Mouse (Mus musculus): Measurements from ENCODE around the gene Nt5c3b.

Gene Nt5c3b

DNA sequence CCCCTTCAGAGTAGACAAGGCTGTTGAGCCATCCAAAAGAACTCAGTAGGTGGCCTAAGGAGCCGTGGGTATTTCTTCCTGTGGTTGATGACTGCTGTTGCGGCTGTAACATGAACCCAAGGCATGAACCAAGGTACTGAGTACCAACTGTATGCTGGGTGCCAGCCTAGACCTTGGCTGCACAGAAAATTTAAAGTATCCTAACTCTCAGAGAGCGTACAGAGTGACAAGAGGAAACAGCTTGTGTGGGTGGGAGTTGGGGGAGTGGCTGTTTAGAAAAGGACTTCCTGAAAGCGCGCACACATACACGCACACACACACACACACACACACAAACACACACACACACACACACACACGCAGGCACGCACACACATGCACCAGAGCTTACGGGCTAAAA lies 42.3 kb downstream of the Nt5c3b start:
- no peak for DNase-seq

- no peak for DNase-seq
Measured at GRCm38 (mm10) chr11:100398517-100398916, 43.1 kb downstream of the Nt5c3b start.

DNA sequence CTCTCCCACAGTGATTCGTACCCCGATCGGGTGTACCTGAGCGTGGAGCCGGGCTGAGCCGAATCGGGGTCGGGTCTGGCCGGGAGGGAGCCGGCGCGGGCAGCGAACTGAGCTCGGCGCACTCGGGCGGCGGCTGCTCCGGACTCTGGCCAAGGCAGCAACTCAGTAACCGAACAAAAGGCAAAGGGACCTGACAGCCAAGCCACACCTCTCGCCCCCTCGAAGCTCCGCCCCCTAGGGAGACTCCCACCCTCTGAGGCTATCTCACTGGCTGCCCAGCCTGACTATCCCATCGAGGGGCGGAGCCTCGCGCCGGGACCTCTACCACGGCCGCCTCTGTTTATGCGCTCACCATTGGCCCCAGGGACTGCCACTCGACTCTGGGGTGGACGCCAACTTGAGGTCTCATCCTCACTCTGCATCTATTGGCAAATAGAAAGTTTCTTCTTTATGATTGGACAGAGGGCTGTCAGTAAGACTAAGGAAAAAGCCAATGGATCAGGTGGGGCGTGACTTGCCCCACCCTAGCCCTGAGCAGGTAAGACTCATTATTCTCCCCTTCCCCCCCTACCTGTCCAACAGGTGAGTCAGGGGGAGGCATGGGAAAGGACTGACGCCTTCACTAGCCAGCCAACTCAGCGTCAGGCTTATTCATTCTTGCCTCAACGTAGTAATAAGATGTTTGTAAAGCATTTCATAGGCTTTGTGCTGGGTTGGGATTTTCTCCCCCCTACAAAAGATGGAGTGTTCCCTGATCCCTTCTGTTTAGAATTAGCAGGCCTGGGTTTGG lies 43.8 kb downstream of the Nt5c3b start, which contains the start of gene Jup:
Gene Jup (minus strand): TSS at position 164 of the 790 bp plus-strand sequence.
- DNase-seq = peak; percentile 100

DNA sequence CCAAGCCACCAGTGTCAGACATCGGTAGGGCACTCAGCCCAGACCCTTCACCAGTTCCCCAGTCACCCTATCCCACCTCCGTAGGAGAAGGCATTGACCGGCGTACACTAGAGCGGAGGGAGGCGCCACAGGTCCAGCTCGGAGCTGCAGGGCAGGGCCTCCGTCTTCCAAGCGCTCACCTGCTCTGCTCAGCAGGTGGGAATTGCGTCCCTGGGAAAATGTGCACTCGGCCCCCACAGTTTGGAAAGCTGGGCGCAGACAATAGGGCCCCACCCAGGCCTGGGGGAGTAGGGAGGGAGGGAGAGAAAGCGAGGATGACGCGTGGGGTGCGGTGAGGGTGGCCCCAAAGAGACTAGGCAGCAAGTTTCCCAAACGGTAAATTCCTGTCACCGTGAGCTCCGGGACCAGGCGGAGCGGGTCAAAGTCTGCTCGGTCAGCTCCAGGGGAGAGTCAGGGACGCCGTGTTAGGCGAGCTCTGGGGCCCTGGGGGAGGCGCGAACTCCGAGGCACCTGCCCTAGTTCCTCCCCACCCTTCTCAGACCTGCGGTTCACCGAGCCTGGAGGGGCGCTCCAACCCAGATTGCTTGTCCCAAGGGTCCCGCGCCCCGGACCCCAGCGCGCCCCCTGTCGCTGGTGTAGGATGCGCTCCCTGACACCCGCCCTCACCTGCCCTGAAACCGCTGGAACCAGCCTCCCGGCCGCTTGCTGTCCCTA lies 44.6 kb downstream of the Nt5c3b start:
- peak; percentile 69 to 72 for DNase-seq

DNA sequence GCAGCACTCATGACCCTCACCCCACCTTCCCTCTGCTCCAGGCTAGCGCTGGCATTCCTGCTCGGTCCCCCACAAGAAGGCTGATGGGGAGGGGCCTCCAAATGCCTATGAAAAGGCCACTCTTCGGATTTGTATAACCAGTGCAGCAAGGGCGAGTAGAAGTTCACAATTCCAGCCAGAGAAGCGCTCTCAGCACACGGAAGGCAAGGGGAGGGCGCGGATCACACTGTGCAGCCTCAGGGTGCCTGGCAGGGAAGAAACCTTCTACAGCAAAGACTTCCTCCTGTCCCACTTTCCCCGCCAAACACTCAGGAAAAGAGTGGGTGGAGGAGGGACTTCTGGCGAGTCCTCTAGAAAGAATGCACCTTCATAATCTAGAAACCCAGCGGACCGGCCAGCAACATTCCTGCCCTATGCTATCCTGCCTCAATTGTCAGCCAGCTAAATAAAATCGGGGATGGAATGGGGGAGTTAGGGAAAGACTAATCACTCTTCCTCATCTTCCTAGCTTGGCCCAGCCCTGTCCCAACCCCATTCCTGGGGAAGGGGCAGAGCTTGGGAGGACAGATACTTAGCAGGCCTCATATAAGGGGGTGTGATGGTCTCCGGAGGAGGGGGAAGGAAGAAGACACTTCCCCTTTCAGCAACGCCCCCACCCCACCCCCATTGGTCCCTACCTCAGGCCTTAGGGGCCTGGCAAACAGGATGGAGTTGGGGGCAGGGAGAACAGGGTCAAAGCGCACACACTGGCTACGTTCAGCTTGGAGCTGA lies 45.6 kb downstream of the Nt5c3b start:
- DNase-seq = peak; percentile 56 to 72

GRCm38 (mm10) chr11:100395200-100395599 lies 46.4 kb downstream of the Nt5c3b start:
- DNase-seq = peak; percentile 65 to 73

DNA sequence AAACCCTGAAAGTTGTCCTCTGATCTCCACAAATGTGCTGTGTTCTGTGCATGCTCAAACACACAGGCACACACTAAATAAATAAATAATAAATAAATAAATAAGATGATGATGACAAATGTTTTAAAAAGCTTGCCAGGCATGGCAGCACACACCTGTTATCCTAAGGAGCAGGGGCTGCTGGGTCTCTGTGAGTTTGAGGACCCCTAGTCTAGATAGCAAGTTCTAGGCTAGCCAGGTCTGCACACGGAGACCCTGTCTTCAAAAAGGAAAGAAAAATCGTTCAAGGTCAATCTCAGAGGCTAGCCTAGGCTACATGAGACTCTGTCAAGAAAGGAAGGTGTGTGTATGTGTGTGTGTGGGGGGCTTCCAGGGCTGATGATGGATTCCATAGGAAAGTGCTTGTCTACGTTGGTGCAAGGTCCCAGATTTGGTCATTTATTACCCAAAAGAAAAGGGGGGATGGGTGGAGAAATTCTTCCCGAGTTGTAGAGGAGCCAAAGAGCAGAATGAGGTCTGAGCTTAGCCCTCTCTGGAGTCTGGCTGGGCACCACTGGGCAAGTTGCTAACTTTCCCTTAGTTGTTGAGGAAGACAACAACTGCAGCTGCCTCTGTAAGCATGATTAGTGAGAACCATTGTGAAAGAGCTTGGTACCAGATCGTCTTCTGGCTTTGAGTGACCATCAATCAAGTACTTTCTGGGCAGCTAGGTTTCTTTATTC lies 47.1 kb downstream of the Nt5c3b start:
- DNase-seq = no peak

DNA sequence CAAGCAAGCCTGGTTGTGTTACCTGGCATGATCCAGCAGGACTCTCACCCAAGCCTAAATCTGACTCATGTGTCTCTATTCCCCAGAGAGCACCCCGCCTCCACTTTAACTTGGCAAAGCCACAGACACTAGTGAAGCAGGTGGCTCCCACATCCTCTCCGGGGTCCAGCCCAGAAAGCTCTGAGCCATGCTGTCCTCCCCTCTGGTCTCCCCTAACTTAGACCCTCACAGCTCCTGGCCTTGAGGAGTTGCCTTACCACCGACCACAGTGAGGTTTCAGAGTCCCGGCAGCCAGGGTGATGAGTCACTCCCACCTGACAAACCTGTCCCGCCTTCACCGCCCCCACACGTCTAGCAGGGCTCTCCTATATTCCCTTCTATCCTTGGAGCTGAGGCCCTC lies 47.9 kb downstream of the Nt5c3b start:
- DNase-seq = no peak

GRCm38 (mm10) chr11:100392958-100393357 lies 48.6 kb downstream of the Nt5c3b start:
- DNase-seq = peak in 1 of 2 experiments; percentile 36

- DNase-seq = no peak
Measured at GRCm38 (mm10) chr11:100391884-100392345, 49.7 kb downstream of the Nt5c3b start.

GRCm38 (mm10) chr11:100391081-100391883 lies 50.3 kb downstream of the Nt5c3b start:
- DNase-seq = peak in 1 of 2 experiments; percentile 36

- DNase-seq = peak; percentile 85 to 88
Measured at GRCm38 (mm10) chr11:100389931-100390445, 51.6 kb downstream of the Nt5c3b start.

DNA sequence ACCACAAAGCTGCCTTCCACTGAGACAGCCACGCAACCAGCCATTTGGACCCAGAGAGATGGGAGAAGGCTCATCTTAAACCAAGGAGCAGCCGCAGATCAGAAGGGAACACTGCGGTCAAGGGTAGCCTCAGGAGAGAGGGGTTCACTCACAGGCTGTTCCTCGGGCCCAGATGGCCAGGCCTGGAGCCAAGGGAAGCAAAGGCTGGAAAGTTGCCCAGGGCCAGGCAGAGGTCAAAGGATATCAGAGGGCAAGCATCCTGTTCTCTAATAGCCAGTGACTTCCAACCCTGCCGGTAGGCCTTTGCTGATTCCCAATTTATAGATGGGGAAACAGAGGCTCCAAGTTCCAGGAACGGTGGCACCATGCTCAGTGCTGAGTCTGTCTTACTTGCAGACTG lies 53.0 kb downstream of the Nt5c3b start:
- DNase-seq = peak; percentile 56 to 58

DNA sequence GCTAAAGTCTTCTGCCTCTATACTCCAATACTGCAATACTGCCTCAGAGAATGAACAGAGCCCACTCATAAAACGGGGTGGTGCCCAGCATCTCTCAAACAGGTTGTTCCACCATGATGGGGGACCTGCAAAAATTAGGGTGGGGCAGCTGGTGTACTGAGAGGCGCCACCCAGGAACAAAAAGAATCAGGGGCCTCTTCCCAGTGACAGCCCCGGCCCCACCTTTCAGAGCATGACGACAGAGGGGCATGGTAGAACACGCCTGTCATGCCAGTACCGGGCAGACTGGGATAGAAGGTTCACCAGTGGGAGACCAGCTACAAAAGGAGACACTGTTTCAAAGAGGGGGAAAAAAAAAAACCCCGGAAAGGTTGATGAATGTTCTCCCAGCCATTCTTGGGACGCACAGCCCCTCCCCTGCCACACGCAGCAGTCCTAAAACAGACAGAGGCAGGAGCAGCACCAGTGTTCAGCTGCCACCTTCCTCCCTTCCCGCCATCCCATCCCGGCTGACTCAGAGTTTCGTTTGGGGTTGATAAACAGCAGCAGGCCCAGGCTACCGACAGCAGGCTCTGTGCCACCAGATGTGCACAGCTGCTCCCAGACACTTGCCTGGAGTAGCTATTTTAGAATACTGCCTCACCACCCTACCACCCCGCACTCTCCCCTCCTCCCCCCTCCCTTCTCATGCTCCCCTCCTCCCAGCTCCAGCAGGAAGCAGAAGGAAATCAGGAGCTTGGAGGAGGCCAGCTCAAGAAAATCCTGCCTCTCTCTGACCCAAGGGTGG lies 53.8 kb downstream of the Nt5c3b start:
- DNase-seq = no peak

DNA sequence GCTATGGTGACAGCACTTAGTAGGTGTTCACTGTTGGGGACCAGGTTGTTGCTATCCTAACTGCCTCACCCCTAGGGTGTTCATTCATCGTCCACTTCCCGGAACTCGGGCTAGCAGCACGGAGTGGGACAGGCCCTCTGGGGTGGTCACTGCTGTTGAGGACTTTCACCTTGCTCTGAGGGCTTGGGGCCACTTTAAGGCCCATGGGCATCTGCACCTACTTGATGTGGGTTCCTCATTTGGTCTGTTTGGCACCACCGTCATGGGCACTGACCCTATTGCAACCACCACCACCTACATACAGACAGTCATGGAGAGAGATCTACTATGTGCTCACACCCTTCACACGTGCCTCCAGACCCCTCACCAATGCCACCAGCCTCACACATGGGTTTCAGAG lies 54.5 kb downstream of the Nt5c3b start:
- no peak for DNase-seq

DNA sequence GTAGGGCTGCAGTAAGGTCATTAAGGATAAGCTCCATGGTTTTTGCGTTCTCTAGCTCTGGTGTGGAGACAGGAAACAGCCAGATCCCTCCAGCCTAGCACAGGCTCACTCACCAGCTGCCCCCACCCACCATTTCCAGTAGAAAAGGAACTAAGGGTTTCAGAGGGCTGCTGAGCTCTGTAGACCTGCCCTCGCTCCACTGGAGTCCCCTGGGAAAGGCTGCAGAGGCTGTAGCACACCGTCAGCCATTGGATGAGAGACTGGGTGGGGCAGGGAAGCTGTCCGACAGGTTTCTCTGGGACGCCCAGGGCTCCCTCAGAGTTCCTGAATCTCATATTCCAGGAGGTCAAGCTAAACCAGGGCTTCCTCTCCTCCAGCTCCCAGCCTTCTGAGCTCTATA lies 55.0 kb downstream of the Nt5c3b start:
- no peak for DNase-seq

GRCm38 (mm10) chr11:100385016-100385415 lies 56.6 kb downstream of the Nt5c3b start:
- no peak for DNase-seq

GRCm38 (mm10) chr11:100382682-100383081 lies 58.9 kb downstream of the Nt5c3b start:
- DNase-seq = no peak

- no peak for DNase-seq
Measured at GRCm38 (mm10) chr11:100379311-100379710, 62.3 kb downstream of the Nt5c3b start.

GRCm38 (mm10) chr11:100378446-100378845 lies 63.2 kb downstream of the Nt5c3b start:
- no peak for DNase-seq

DNA sequence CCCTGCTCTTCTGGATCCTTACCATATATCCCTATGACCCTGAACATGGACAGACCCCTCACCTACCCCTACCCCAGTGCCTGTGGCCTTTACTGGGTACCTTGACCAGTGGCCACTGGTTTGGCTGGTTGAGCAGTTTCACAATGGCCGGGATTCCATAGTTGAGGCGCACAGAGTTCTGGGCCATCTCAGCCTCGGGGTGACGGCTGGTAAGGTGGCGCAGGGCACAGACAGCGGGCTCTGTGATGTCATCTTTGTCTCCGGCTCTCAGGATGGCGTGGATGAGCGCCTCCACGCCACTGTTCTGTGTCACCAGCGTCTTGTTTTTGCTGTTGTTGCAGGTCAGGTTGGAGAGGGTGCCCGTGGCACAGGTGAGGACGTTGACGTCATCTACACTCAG lies 63.6 kb downstream of the Nt5c3b start:
- no peak for DNase-seq

Data from cerebellum, postnatal 14 days (tissue).